Mouse (Mus musculus): ENCODE results near the gene Pfn4. TPM values are rescaled to one million over a fixed set of nuclear protein-coding genes. Genes with fewer than 3 reads are reported as not detected.
"Not testable (repeated sequence)": the region's sequence is repeated elsewhere in the genome, so short reads cannot be mapped to it uniquely, and the experiment has no call there.

Pfn4 gene
- total and polyA plus RNA-seq, 2 experiments from 2014 or later: 5.9 to 19.9 TPM

DNA sequence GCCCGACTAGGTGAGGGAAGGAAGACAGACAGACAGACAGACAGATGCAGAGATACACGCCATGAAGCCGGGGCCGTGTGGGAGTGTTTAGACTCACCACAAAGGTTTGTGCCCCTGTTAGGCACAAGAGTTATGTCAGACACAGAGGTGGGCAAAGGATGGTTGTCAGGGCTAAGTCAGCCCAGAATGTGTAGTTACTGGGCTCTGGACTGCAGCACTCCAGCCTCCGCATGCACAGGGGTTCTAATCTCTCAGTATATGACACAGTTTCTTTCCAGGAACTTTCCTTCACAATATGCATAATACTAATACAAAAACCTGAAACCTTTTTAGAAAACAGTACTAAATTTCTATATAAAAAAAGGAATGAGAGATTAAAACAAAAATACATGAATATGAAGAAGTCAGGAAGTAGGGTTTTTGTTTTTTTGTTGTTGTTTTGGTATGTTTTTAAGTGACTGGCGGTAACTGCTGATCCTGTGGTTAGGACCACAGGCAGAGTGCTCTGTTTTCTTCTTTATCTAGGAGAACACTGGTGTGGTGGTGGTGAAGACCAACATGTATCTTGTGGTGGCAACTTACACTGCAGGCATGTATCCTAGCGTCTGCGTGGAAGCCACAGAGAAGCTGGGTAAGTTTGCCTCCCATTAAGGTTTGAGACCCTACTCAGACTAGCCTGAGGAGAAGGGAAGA, 6.2 kb downstream of the Pfn4 start:
- Histone ChIP-seq H3K4me1 (ENCODE audit: insufficient read depth, low read length) (no peaks in the 10 kb centered on the region), H3K9me3 (ENCODE audit: low read length) (no peaks in the 10 kb centered on the region), H3K27me3 (ENCODE audit: insufficient read depth, low read length) (no peaks in the 10 kb centered on the region), H3K4me3 (ENCODE audit: low read length) (no peak overlapping the region), H3K4me2 (ENCODE audit: low read depth, low read length) (no peak overlapping the region), H3K9ac (replicated peaks; ENCODE audit: low read length) (no peak overlapping the region), H3K36me3 (ENCODE audit: insufficient read depth, low read length) (no peaks in the 10 kb centered on the region; the same call in 1 of the 2 replicates), H3K27ac (no peak overlapping the region)
- TF ChIP-seq CTCF (IDR thresholded peaks at IDR 0.05; ENCODE audit: low read depth): no peak
- 93% methylated on average over 8 of the region's 8 CpGs for WGBS
- no peak for DNase-seq (ENCODE audit: low spot score)
- ATAC-seq: no peak

GRCm38 (mm10) chr12:4775588-4775949, 6.7 kb downstream of the Pfn4 start:
- no peak overlapping the region for H3K4me2 ChIP-seq (ENCODE audit: low read depth, low read length)
- WGBS: 81% methylated on average over 9 of the region's 9 CpGs

DNA sequence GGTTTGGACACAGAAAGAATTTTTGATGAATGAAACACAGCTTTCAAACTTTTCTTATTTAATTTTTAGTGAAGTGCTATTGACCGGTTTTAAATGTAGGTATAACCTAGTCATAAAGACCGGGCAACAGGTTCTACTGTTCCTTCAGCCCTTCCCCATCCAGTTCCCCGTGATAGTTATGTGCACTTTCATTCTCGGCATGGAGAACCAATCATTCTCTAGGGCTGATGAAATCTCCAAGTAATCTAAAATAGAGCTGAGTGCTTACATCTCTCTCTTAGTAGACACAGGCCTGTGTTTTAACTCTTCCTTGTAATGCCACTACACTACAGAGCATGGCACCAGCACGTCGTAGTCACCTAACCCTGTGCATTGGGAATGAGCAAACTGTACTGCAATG, 8.9 kb downstream of the Pfn4 start:
- no peak for TF ChIP-seq CTCF (IDR thresholded peaks at IDR 0.05; ENCODE audit: low read depth)
- no peaks in the 10 kb centered on the region for H3K4me1 ChIP-seq (ENCODE audit: insufficient read depth, low read length)
- H3K36me3 ChIP-seq (ENCODE audit: insufficient read depth, low read length): no peaks in the 10 kb centered on the region; the same call in 1 of the 2 replicates
- no peak overlapping the region for H3K4me3 ChIP-seq (ENCODE audit: low read length)
- H3K27ac ChIP-seq: no peak overlapping the region
- H3K9ac ChIP-seq (replicated peaks; ENCODE audit: low read length): no peak overlapping the region
- DNase-seq (ENCODE audit: low spot score) (no peak), ATAC-seq (no peak)
- WGBS: 86% methylated on average over 6 of the region's 6 CpGs
- no peak overlapping the region for H3K4me2 ChIP-seq (ENCODE audit: low read depth, low read length)
- no peaks in the 10 kb centered on the region for H3K27me3 ChIP-seq (ENCODE audit: insufficient read depth, low read length)
- no peaks in the 10 kb centered on the region for H3K9me3 ChIP-seq (ENCODE audit: low read length)

More at GRCm38 (mm10) chr12:4775588-4775949, 6.7 kb downstream of the Pfn4 start:
- DNase-seq (ENCODE audit: low spot score): no peak
- H3K9me3 ChIP-seq (ENCODE audit: low read length): no peaks in the 10 kb centered on the region
- no peaks in the 10 kb centered on the region; the same call in 1 of the 2 replicates for H3K36me3 ChIP-seq (ENCODE audit: insufficient read depth, low read length)
- ATAC-seq: no peak
- H3K27ac ChIP-seq: no peak overlapping the region
- no peaks in the 10 kb centered on the region for H3K4me1 ChIP-seq (ENCODE audit: insufficient read depth, low read length)
- TF ChIP-seq CTCF (IDR thresholded peaks at IDR 0.05; ENCODE audit: low read depth): no peak
- H3K4me3 ChIP-seq (ENCODE audit: low read length): no peak overlapping the region
- no peak overlapping the region for H3K9ac ChIP-seq (replicated peaks; ENCODE audit: low read length)
- H3K27me3 ChIP-seq (ENCODE audit: insufficient read depth, low read length): no peaks in the 10 kb centered on the region

DNA sequence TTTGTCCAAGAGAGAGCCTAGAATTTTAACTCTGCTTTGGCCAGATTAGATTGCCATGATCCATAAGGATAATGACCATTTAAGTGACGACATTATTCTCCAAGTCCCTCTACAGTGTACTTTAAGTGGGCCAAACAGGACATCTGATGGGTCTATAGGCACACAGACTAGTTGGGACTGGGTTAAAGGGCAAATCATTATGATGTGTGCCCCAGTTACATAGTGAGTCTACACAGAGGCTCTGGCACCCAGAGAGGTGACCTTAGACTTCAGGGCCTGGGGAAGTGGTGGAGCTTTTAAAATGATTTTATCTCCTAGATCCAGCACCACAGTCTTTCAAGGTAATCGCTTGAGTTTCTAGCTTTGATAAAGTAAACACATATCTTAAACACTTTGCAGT, 11.4 kb downstream of the Pfn4 start:
- H3K9ac ChIP-seq (replicated peaks; ENCODE audit: low read length): no peak overlapping the region
- WGBS: 63% methylated on average over 2 of the region's 2 CpGs
- TF ChIP-seq CTCF (IDR thresholded peaks at IDR 0.05; ENCODE audit: low read depth): no peak
- H3K36me3 ChIP-seq (ENCODE audit: insufficient read depth, low read length): no peaks in the 10 kb centered on the region; the same call in 1 of the 2 replicates
- H3K27me3 ChIP-seq (ENCODE audit: insufficient read depth, low read length): no peaks in the 10 kb centered on the region
- no peaks in the 10 kb centered on the region for H3K9me3 ChIP-seq (ENCODE audit: low read length)
- no peak for ATAC-seq
- DNase-seq (ENCODE audit: low spot score): no peak
- H3K4me3 ChIP-seq (ENCODE audit: low read length): no peak overlapping the region
- H3K4me1 ChIP-seq (ENCODE audit: insufficient read depth, low read length): no peaks in the 10 kb centered on the region
- H3K4me2 ChIP-seq (ENCODE audit: low read depth, low read length): no peak overlapping the region
- no peak overlapping the region for H3K27ac ChIP-seq

DNA sequence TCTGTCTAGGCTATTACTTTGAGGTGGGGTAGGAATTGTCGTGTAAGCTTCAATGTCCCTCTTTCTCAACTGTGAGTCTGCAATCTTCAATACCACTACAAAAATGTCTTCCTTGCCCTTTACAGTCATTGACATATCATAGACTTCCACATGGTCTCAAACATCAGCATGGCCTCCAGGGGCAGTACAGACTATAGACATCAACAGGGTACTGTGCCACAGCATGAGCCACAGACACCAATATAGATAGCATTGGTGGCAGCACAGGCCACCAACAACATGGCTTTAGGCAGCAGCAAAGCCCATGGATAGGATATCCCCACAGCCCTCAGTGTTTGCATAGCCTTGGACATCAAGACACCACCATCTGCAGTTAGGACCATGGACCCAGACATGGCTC, 12.4 kb downstream of the Pfn4 start:
- no peaks in the 10 kb centered on the region for H3K9me3 ChIP-seq (ENCODE audit: low read length)
- H3K4me2 ChIP-seq (ENCODE audit: low read depth, low read length): no peak overlapping the region
- ATAC-seq (no peak), DNase-seq (ENCODE audit: low spot score) (no peak)
- H3K4me1 ChIP-seq (ENCODE audit: insufficient read depth, low read length): no peaks in the 10 kb centered on the region
- no peak overlapping the region for H3K27ac ChIP-seq
- H3K4me3 ChIP-seq (ENCODE audit: low read length): no peak overlapping the region
- 81% methylated on average over 1 of the region's 1 CpGs for WGBS
- no peak overlapping the region for H3K9ac ChIP-seq (replicated peaks; ENCODE audit: low read length)
- no peak for TF ChIP-seq CTCF (IDR thresholded peaks at IDR 0.05; ENCODE audit: low read depth)
- no peaks in the 10 kb centered on the region for H3K27me3 ChIP-seq (ENCODE audit: insufficient read depth, low read length)
- H3K36me3 ChIP-seq (ENCODE audit: insufficient read depth, low read length): no peaks in the 10 kb centered on the region; the same call in 1 of the 2 replicates

- H3K4me1 ChIP-seq (ENCODE audit: insufficient read depth, low read length); H3K27me3 ChIP-seq (ENCODE audit: insufficient read depth, low read length): not testable (repeated sequence)
These were observed 13.0 kb downstream of the Pfn4 start for GRCm38 (mm10) chr12:4781725-4782404.

DNA sequence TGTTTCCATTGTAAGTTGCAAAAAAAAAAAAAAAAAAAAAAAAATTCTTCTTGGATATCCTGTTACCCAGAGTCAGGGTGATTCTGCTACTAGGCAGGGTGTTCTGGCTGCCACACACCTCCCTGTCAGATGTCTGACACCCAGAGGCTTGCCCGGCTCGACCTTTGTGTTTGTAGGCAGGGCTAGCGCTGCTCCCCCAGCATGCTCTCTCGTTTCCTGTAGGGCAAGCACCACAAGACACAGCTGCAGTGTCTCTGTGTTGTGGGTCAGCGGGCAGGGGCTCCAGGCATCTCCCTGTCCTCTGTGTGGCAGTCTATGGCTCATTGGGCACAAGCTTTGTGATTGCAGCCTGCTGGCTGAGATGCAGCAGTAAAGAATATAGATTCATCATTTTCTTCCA, 14.8 kb downstream of the Pfn4 start:
- DNase-seq (ENCODE audit: low spot score) (no peak), ATAC-seq (no peak)
- H3K4me2 ChIP-seq (ENCODE audit: low read depth, low read length): no peak overlapping the region
- no peak overlapping the region for H3K9ac ChIP-seq (replicated peaks; ENCODE audit: low read length)
- H3K36me3 ChIP-seq (ENCODE audit: insufficient read depth, low read length): no peaks in the 10 kb centered on the region
- no peak overlapping the region for H3K4me3 ChIP-seq (ENCODE audit: low read length)
- H3K4me1 ChIP-seq (ENCODE audit: insufficient read depth, low read length): no peaks in the 10 kb centered on the region
- no peak overlapping the region for H3K27ac ChIP-seq
- no peak for TF ChIP-seq CTCF (IDR thresholded peaks at IDR 0.05; ENCODE audit: low read depth)
- no peaks in the 10 kb centered on the region for H3K27me3 ChIP-seq (ENCODE audit: insufficient read depth, low read length)
- no peaks in the 10 kb centered on the region for H3K9me3 ChIP-seq (ENCODE audit: low read length)
- WGBS: 49% methylated on average over 5 of the region's 5 CpGs

More at GRCm38 (mm10) chr12:4781725-4782404, 13.0 kb downstream of the Pfn4 start:
- ATAC-seq: 0 out of 2 replicates have a peak, but pooled peaks have one; percentile 2
- H3K4me3 ChIP-seq (ENCODE audit: low read length); H3K4me2 ChIP-seq (ENCODE audit: low read depth, low read length); H3K9ac ChIP-seq (replicated peaks; ENCODE audit: low read length); DNase-seq (ENCODE audit: low spot score); H3K36me3 ChIP-seq (ENCODE audit: insufficient read depth, low read length); H3K9me3 ChIP-seq (ENCODE audit: low read length); H3K27ac ChIP-seq: not testable (repeated sequence)
- 67% methylated on average over 9 of the region's 9 CpGs for WGBS

Measured in hindbrain, postnatal 0 days (tissue).